Mouse (Mus musculus): ENCODE results near the gene Spsb2.

Gene Spsb2

DNA sequence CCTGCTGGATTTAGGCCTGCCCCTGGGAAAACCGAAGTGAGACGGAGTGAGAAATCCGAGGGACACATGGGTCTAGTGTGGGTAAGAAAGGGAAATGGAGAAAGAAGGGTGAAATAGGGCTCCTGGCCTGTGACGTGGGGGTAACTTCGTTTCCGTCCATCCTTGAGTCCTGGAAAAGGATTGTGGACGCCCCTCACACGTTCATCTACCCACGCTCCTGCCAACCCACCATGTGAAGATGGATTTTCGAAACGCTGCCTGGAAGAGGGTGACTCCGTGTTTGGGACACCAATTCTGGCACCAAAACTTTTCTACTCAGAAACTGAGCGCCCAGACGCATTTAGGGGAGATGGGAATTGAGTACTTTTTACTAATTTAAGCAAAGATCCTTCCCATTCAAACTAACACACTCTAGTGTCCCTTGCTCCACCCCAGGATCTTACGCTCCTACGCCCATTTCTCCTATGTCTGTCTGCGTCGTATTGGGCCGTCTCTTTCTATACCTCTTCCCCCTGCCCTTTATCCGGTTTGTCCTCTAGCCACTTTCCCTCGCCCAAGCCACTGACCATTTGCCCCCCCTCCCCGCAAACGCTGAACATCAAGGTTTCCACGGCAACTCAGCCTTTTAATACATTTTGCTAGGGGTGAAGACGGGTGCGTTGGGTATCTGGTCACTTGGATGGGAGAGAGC is 49.5 kb downstream of the Spsb2 start:
- no peak for DNase-seq (ENCODE audit: low spot score in 2 of 2)

GRCm38 (mm10) chr6:124858561-124859318 is 50.3 kb downstream of the Spsb2 start:
- no peak for DNase-seq (ENCODE audit: low spot score in 2 of 2)

DNA sequence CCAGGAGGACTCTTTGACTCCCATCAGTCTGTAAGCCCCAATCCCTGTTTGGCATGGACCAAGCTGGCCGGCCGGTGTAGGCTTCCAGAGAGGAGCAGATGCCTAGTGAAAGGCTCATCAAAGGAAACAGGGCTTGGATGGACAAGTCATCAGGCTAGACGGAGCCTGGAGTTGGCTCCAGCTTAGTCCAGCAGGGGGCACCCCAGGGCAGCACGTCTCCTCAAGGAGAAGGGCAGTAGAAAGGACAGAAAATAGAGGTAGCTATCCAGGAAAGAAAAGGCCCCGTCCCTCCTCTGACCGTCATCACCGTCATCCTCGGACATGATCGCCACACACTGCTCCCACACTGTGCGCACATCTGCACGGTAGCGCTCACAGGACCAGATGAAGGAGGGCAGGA is 51.3 kb downstream of the Spsb2 start:
- DNase-seq (ENCODE audit: low spot score in 2 of 2), result peak; percentile 75 to 79

Measured in right cerebral cortex, postnatal 36 days (tissue).